Mouse (Mus musculus): ENCODE measurements around the gene Ifi27l2a.

- TF ChIP-seq GATA1 (IDR thresholded peaks at IDR 0.05; ENCODE audit: borderline replicate concordance, low read length): no peak
- no peak for TF ChIP-seq FLI1 (IDR thresholded peaks at IDR 0.05; ENCODE audit: low read length)
These were observed at the start of gene Ifi27l2a for GRCm38 (mm10) chr12:103443524-103443923.

Measured in megakaryocyte, embryonic 14.5 days (primary cell).